Mouse (Mus musculus) kidney, postnatal 14 days (tissue): ENCODE data around the gene Slco6c1.

Experiments used
- DNase-seq: peaks from one replicate; pipeline ENCODE4 v3.0.0; 2022; ENCODE audit warnings: mixed read lengths

Gene Slco6c1

DNA sequence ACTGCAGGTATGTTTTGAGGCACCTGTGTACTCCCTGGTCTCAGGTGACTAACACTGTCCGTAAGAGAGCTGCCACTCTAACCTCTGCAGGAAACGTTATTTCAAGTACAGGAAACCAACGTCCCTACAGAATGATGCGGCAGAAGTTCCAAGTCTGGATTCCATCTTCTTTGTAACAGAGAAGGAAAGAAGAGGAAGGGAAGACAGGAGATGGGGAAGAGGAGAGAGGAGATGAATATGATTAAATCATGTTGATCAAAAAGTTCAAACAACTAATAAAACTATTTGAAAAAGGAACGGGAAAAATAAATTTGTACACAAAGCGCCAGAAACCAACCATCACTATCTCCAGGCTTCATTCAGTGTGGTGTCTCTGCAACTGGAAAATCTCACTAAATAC is at the start of gene Slco6c1:
Slco6c1 (minus strand) TSS at position 101 of the 400 bp plus-strand sequence.
- no peak for DNase-seq

DNA sequence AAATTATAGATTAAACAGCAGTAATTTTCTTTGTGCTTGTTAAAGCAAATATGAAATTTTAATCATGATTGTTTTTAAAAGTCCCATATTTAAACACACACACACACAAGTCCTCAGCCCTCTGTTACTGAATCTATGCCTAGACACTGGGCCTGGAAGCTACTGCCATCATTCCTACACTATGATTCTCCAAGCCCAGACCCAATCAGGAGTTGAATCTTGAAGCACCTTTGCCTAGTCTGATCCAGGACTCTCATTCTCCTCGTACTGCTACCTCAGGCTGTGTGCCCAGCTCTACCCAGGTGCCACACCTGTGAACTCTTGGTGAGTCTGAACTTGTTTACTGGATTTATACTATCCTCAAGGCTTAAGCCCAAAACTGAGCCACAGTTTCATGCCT is 89.1 kb downstream of the Slco6c1 start:
- no peak for DNase-seq

GRCm38 (mm10) chr1:97038548-97038947 is 89.6 kb downstream of the Slco6c1 start:
- peak; percentile 2 for DNase-seq

DNA sequence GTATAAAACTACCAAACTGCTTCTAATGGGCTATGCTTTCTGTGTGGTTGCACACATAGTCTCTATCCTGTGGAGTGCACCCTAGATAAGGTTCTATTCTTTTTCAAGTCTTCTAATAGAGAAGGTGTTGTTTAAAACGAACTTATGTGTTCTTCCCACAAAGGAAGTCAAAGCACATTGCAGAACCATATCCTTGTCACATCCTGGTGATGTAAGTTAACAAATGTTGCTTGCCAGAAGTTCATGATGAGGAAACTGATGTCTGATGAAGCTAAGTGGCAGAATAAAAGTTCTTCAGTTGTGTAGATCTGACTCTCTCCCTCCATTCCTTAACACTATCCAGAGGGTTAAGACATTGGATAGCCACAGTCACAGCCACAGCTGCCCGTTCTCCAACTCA is 90.1 kb downstream of the Slco6c1 start:
- DNase-seq: no peak

DNA sequence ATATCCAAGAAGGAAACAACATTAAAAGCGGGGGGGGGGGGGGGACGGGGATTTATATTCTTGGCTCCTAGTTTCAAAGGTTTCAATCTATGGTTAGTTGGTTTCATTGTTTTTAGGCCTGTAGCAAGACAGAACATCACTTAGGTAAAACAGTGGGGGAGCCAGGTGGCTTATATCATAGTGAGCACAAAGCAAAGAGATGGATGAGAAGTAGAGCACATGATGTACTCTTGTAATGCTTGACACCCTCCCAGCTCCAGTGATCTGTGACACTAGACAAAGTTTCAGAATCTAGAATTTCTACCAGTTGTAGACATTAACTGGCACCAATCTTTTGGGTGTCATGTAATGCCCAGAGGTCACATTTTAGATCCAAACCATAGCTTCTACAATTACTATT is 106.7 kb downstream of the Slco6c1 start:
- DNase-seq: no peak

DNA sequence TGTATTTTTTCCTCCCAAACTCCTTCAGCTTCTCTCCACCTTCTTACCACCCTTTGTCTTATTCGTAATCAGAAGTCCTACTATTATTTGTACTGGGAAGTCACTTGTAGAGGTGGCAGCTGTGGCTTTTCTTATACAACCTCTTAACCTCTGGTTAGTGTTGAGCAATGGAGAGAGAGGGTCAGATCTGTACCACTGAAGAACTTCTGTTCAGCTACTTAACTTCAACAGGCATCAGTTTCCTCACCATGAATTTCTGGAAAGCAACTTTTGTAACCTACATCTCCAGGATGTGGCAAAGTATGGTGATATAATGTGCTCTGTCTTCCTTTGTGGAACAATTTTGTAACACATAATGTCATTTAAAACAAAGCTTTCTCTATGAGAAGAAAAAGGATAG is 108.7 kb downstream of the Slco6c1 start:
- no peak for DNase-seq

DNA sequence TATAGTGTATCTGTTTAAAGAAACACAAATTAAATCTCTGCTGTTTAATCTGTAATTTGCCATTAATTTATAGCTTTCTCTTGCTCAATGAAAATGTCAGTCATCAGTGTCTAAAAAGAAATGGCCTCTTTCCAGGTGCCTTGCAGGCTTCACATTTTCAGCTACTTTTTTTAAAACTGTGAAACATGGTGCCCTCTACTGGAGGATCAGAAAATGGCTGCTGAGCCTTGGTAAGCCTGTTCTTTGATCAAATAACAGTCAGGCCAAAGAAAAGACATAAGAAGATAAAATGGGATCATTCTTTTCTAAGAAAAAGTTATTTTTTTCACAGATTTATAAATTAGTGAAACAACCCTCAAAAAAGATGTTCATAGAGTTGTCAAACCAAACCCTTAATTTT is 109.1 kb downstream of the Slco6c1 start:
- DNase-seq: peak; percentile 48
